Comparison of ENCODE assay signal across 9 mouse cellular contexts in genomic region chr7:83886366-83887129, GRCm38 (mm10). TPM values are rescaled to one million over a fixed set of nuclear protein-coding genes. Genes with fewer than 3 reads are reported as not detected.
DNase-seq lines count a peak whose midpoint lies in the region; ATAC-seq lines count a peak whose summit lies in the region.
"Had no signal": no experiment of that assay in that cellular context is flagged by ENCODE, and none has a peak within 500 bp of the region (broad histone marks: within the 10 kb centered on the region; RNA-seq: fewer than 3 reads in every experiment).

No protein-coding gene starts in this region.

- H3K9ac ChIP-seq in heart, embryonic 12.5 days: no peak overlapping the region
- H3K9ac ChIP-seq in liver, embryonic 13.5 days: peak overlapping the region; percentile 99
- H3K9ac ChIP-seq in midbrain, embryonic 14.5 days (replicated peaks; ENCODE audit: low read length): no peak overlapping the region

- 86% methylated on average over 6 of the region's 6 CpGs for WGBS in heart, embryonic 12.5 days
- WGBS in liver, embryonic 13.5 days (ENCODE audit: insufficient replicate concordance): 78% methylated on average over 6 of the region's 6 CpGs
- 95% methylated on average over 6 of the region's 6 CpGs for WGBS in midbrain, embryonic 14.5 days

- peaks cover 10% of the 10 kb centered on the region for H3K36me3 ChIP-seq in heart, embryonic 12.5 days
- H3K36me3 ChIP-seq in liver, embryonic 13.5 days: peaks cover 11% of the 10 kb centered on the region
- H3K36me3 ChIP-seq in midbrain, embryonic 14.5 days (ENCODE audit: control insufficient read depth, insufficient read depth, low read length): peaks cover 5% of the 10 kb centered on the region; the same call in 1 of the 2 replicates

- H3K4me3 ChIP-seq in heart, embryonic 12.5 days: no peak overlapping the region
- H3K4me3 ChIP-seq in liver, embryonic 13.5 days (replicated peaks): peak overlapping the region; percentile 98
- H3K4me3 ChIP-seq in midbrain, embryonic 14.5 days (replicated peaks; ENCODE audit: low read depth, low read length): no peak overlapping the region

- ATAC-seq in heart, embryonic 12.5 days (ENCODE audit: insufficient number of reproducible peaks, low FRiP score): no peak
- ATAC-seq in liver, embryonic 13.5 days (ENCODE audit: low read depth): no peak
- no peak for ATAC-seq in midbrain, embryonic 14.5 days (ENCODE audit: low FRiP score, low TSS enrichment)
- ATAC-seq in inflammation-experienced regulatory T-cells, adult 6 months: no peak

- H3K9me3 ChIP-seq in heart, embryonic 12.5 days (replicated peaks): no peaks in the 10 kb centered on the region
- no peaks in the 10 kb centered on the region for H3K9me3 ChIP-seq in liver, embryonic 13.5 days (replicated peaks)
- H3K9me3 ChIP-seq in midbrain, embryonic 14.5 days (ENCODE audit: control insufficient read depth, low read length): 0 out of 2 replicates have a peak, but pooled peaks cover 3% of the 10 kb centered on the region

- H3K27me3 ChIP-seq in heart, embryonic 12.5 days (replicated peaks): no peaks in the 10 kb centered on the region
- H3K27me3 ChIP-seq in liver, embryonic 13.5 days: no peaks in the 10 kb centered on the region
- H3K27me3 ChIP-seq in midbrain, embryonic 14.5 days (ENCODE audit: control insufficient read depth, insufficient read depth, low read length): no peaks in the 10 kb centered on the region

- no peak for DNase-seq in heart, adult 8-10 months (ENCODE audit: low spot score)
- DNase-seq in B cell, adult 2 months: peak; percentile 42 to 50
- DNase-seq in adipocyte (ENCODE audit: low spot score) (peak; percentile 35), MN1 (ENCODE audit: low spot score) (no peak)
- peak; percentile 18 for DNase-seq in liver, embryonic 13.5 days
- DNase-seq in midbrain, embryonic 14.5 days: no peak
- DNase-seq: adrenal gland, adult 8-10 months had no signal

- H3K4me1 ChIP-seq in heart, embryonic 12.5 days (replicated peaks): peaks cover 20% of the 10 kb centered on the region
- H3K4me1 ChIP-seq in liver, embryonic 13.5 days (replicated peaks): peaks cover 70% of the 10 kb centered on the region
- H3K4me1 ChIP-seq in midbrain, embryonic 14.5 days (ENCODE audit: control insufficient read depth, insufficient read depth, low read length): peaks cover 16% of the 10 kb centered on the region

- peak overlapping the region; percentile 49; the same call in 1 of the 2 replicates for H3K27ac ChIP-seq in heart, embryonic 12.5 days (ENCODE audit: poor library complexity, severe bottlenecking)
- peak overlapping the region; percentile 98 for H3K27ac ChIP-seq in liver, embryonic 13.5 days
- no peak overlapping the region for H3K27ac ChIP-seq in midbrain, embryonic 14.5 days (replicated peaks; ENCODE audit: low read depth, low read length)

- H3K4me2 ChIP-seq in heart, embryonic 12.5 days: no peak overlapping the region
- peak overlapping the region; percentile 98 for H3K4me2 ChIP-seq in liver, embryonic 13.5 days
- H3K4me2 ChIP-seq in midbrain, embryonic 14.5 days (ENCODE audit: low read length): no peak overlapping the region

RNA-seq across cellular contexts. Expression of gene Mesd, which starts 2.3 kb away (rescaled TPM):
- 101 and 107 TPM in 2 replicates for polyA plus RNA-seq in heart, embryonic 12.5 days (2016; fragmentation: Nextera tagmentation; extraction: Ambion mirVana)
- 10 to 100 TPM; 42.9 to 57.8 (median 53.9) TPM for total RNA-seq in heart, adult 8-10 months (2022)
- polyA plus RNA-seq in liver, embryonic 13.5 days (2015; fragmentation: Nextera tagmentation; extraction: Ambion mirVana): 59.6 and 68.8 TPM in 2 replicates
- polyA plus RNA-seq in midbrain, embryonic 14.5 days (2014; fragmentation: Nextera tagmentation; extraction: Ambion mirVana): 41.0 and 50.6 TPM in 2 replicates
- polyA plus RNA-seq in inflammation-experienced regulatory T-cells, adult 6 months (2017; shearing (Covaris generic)): 10 to 100 TPM; 29.1 to 53.3 (median 49.6) TPM

RNA-seq across cellular contexts. Expression of gene Tlnrd1, which starts 2.4 kb away (rescaled TPM):
- polyA plus RNA-seq in heart, embryonic 12.5 days (2016; fragmentation: Nextera tagmentation; extraction: Ambion mirVana): 21.2 and 22.6 TPM in 2 replicates
- 1 to 10 TPM; 5.0 to 7.7 (median 6.1) TPM for total RNA-seq in heart, adult 8-10 months (2022)
- 8.9 and 10.0 TPM in 2 replicates for polyA plus RNA-seq in liver, embryonic 13.5 days (2015; fragmentation: Nextera tagmentation; extraction: Ambion mirVana)
- 9.2 and 11.1 TPM in 2 replicates for polyA plus RNA-seq in midbrain, embryonic 14.5 days (2014; fragmentation: Nextera tagmentation; extraction: Ambion mirVana)
- polyA plus RNA-seq in inflammation-experienced regulatory T-cells, adult 6 months (2017; shearing (Covaris generic)): 1 to 10 TPM in 1 of 3 experiments, under 1 TPM in 2; 0.71 to 1.1 (median 0.86) TPM

Comparison
In these comparisons a context has a peak if more than half of its experiments do, and no peak if none do; other contexts are left out.
1. DNase-seq: peak in B cell, adult 2 months (2 of 2), adipocyte (single experiment) and liver, embryonic 13.5 days (single experiment); none in heart, adult 8-10 months (single experiment), MN1 (single experiment) and midbrain, embryonic 14.5 days (single experiment).